Mouse (Mus musculus) ES-E14 (cell line): ENCODE measurements around the gene Igsf21. TPM values are rescaled to one million over a fixed set of nuclear protein-coding genes. Genes with fewer than 3 reads are reported as not detected.

Experiments
- DNase-seq: peaks from one replicate; pipeline ENCODE4 v3.0.0-alpha.2; 2013; ENCODE audit warnings: low read depth, low spot score
- H3K27ac ChIP-seq: 2 replicates; pipeline ENCODE4 v1.5.1; 2012; ENCODE audit warnings: low read depth, mild to moderate bottlenecking, low read length, moderate library complexity, mixed read lengths; ENCODE audit not compliant: poor library complexity, insufficient read depth, severe bottlenecking
- H3K36me3 ChIP-seq: 2 replicates; pipeline ENCODE4 v1.6.1; 2012; ENCODE audit warnings: mild to moderate bottlenecking, low read length, moderate library complexity, mixed read lengths; ENCODE audit not compliant: control insufficient read depth, poor library complexity, insufficient read depth, severe bottlenecking
- H3K4me1 ChIP-seq, 2 experiments: fragments of 150-350 bp in 1 of 2; sonication (generic) in 1 of 2; 2 replicates each; pipeline ENCODE4 v1.6.1; 2012; ENCODE audit warnings: low read length in 2 of 2, mild to moderate bottlenecking in 1 of 2, mixed read lengths in 1 of 2; ENCODE audit not compliant: control insufficient read depth in 2 of 2, insufficient read depth in 2 of 2, poor library complexity in 1 of 2
- H3K4me3 ChIP-seq, 2 experiments: fragments of 150-350 bp in 1 of 2; sonication (generic) in 1 of 2; 2 replicates each; pipeline ENCODE4 v1.5.1; 2012; ENCODE audit warnings: low read length in 2 of 2, low read depth in 1 of 2, mild to moderate bottlenecking in 1 of 2, mixed read lengths in 1 of 2; ENCODE audit not compliant: insufficient read depth in 1 of 2, poor library complexity in 1 of 2, severe bottlenecking in 1 of 2
- H3K9ac ChIP-seq: 2 replicates; pipeline ENCODE4 v1.6.1; 2012; ENCODE audit warnings: low read depth, mild to moderate bottlenecking, low read length, mixed read lengths; ENCODE audit not compliant: poor library complexity, insufficient read depth, severe bottlenecking
- H3K9me3 ChIP-seq: fragments of 150-350 bp; sonication (generic); 2 replicates; pipeline ENCODE4 v1.6.1; 2012; ENCODE audit warnings: low read depth, mild to moderate bottlenecking, low read length; ENCODE audit not compliant: control insufficient read depth, insufficient read depth
- CHD2 ChIP-seq: IDR thresholded peaks from 2 replicates; pipeline ENCODE4 v1.6.1; 2014; ENCODE audit warnings: mild to moderate bottlenecking, low read depth, low read length, inconsistent platforms
- HCFC1 ChIP-seq: IDR thresholded peaks from 2 replicates; pipeline ENCODE4 v1.6.1; 2012; ENCODE audit warnings: low read length, inconsistent platforms, borderline replicate concordance; ENCODE audit not compliant: insufficient read depth
- MAFK ChIP-seq: IDR thresholded peaks from 2 replicates; pipeline ENCODE4 v1.6.1; 2014; ENCODE audit warnings: mild to moderate bottlenecking, low read depth, low read length, inconsistent platforms; ENCODE audit not compliant: insufficient read depth
- ZC3H11A ChIP-seq: IDR thresholded peaks from 2 replicates; pipeline ENCODE4 v1.6.1; 2012; ENCODE audit warnings: low read depth, mild to moderate bottlenecking, inconsistent platforms, low read length, borderline replicate concordance
- ZNF384 ChIP-seq: IDR thresholded peaks from 2 replicates; pipeline ENCODE4 v1.6.1; 2012; ENCODE audit warnings: low read depth, low read length, inconsistent platforms
- in situ Hi-C, 2 experiments: fragments of 600-800 bp; cut with MboI; formaldehyde crosslinking; loops; one replicate each; pipeline ENCODE4 v1.15.1; 2025; ENCODE audit warnings: low sequenced_read_pairs in 2 of 2, inconsistent platforms in 1 of 2; ENCODE audit not compliant: unreplicated experiment in 2 of 2
- total RNA-seq: library from RNA; depleted of rRNA; stranded (reverse); fragments of 300-350 nt; gene quantifications from 2 replicates; pipeline ENCODE4 v1.2.3, GENCODE M21; 2012

Igsf21 gene
- total RNA-seq, 1 experiment = 2.5 TPM

- no peaks in the 10 kb centered on the region for H3K9me3 ChIP-seq
- peaks cover 4 to 32% of the 10 kb centered on the region in 2 experiments; a peak in 3 of 4 replicates for H3K4me1 ChIP-seq
- in situ Hi-C loops = no loop called here
- H3K36me3 ChIP-seq = no peaks in the 10 kb centered on the region
- no peak for DNase-seq
- no peak overlapping the region for H3K9ac ChIP-seq
- H3K27ac ChIP-seq = no peak overlapping the region
- no peak overlapping the region for H3K4me3 ChIP-seq
- TF ChIP-seq MAFK (no peak), HCFC1 (no peak), ZC3H11A (no peak), ZNF384 (no peak)
These were observed 26.1 kb downstream of the Igsf21 start for GRCm38 (mm10) chr4:140220326-140221093.

- peak; percentile 43 for DNase-seq
- Histone ChIP-seq H3K36me3 (no peaks in the 10 kb centered on the region), H3K4me1 (peaks cover 4 to 43% of the 10 kb centered on the region in 2 experiments; a peak in 3 of 4 replicates), H3K9ac (peak overlapping the region; percentile 47; the same call in 1 of the 2 replicates), H3K4me3 (peak overlapping the region in 1 of 2 experiments; percentile 17; a peak in 1 of 4 replicates), H3K9me3 (no peaks in the 10 kb centered on the region), H3K27ac (peak overlapping the region; percentile 29; the same call in 1 of the 2 replicates)
- in situ Hi-C loops = no loop called here
- TF ChIP-seq CHD2 = no peak
- TF ChIP-seq ZNF384 = no peak
- no peak for TF ChIP-seq HCFC1
- TF ChIP-seq ZC3H11A = no peak
These were observed 27.4 kb downstream of the Igsf21 start for GRCm38 (mm10) chr4:140218853-140219852.

GRCm38 (mm10) chr4:140218384-140218783 is 28.2 kb downstream of the Igsf21 start:
- TF ChIP-seq MAFK (no peak), ZNF384 (no peak), CHD2 (no peak), ZC3H11A (no peak), HCFC1 (no peak)
- no peak overlapping the region for H3K4me3 ChIP-seq
- H3K9ac ChIP-seq = peak overlapping the region; percentile 47; the same call in 1 of the 2 replicates
- no peak for DNase-seq
- no peaks in the 10 kb centered on the region for H3K9me3 ChIP-seq
- H3K4me1 ChIP-seq = peaks cover 6 to 42% of the 10 kb centered on the region in 2 experiments; a peak in 3 of 4 replicates
- H3K27ac ChIP-seq = peak overlapping the region; percentile 29; the same call in 1 of the 2 replicates
- in situ Hi-C loops = no loop called here
- H3K36me3 ChIP-seq = no peaks in the 10 kb centered on the region

GRCm38 (mm10) chr4:140217934-140218333 is 28.6 kb downstream of the Igsf21 start:
- TF ChIP-seq MAFK = no peak
- no peak for TF ChIP-seq ZNF384
- no peak for TF ChIP-seq CHD2
- Histone ChIP-seq H3K4me3 (no peak overlapping the region), H3K9me3 (no peaks in the 10 kb centered on the region), H3K36me3 (no peaks in the 10 kb centered on the region), H3K27ac (no peak overlapping the region), H3K9ac (no peak overlapping the region), H3K4me1 (peaks cover 6 to 41% of the 10 kb centered on the region in 2 experiments; a peak in 3 of 4 replicates)
- no peak for DNase-seq
- in situ Hi-C loops = no loop called here
